Mouse (Mus musculus) liver, embryonic 14.5 days (tissue): ENCODE results near the gene Gm47841.

Experiments used
- CTCF ChIP-seq: IDR thresholded peaks from 2 replicates; pipeline ENCODE4 v1.5.1; 2016; ENCODE audit warnings: antibody characterized with exemption, low read depth, control low read depth
- EP300 ChIP-seq: IDR thresholded peaks from 2 replicates; pipeline ENCODE4 v1.6.1; 2016; ENCODE audit warnings: antibody characterized with exemption, low read depth

DNA sequence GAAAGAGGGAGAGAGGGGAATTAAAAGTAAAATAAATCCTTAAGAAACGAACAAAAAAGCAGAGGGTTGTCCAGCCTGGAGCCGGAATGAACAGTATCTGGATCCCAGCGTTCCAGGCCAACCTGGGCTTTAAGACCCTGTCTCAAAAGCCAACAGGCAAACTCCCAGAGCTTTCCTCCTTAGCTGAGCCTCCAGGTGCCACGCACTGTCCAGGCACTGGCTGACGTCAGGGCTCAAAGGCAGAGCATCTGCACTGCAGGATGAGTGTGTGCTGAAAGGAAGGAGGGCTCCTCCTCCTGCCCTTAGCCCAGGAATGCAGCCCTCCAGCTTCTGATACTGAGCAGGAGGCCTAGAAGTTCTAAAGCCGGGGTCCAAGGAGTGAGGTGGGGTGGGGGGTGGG lies 46.8 kb upstream of the Gm47841 start:
- no peak for TF ChIP-seq EP300
- TF ChIP-seq CTCF, result no peak
